Mouse (Mus musculus) stomach, postnatal 0 days (tissue): ENCODE results near the gene Paxx.

Source experiments
- CTCF ChIP-seq: IDR thresholded peaks from 2 replicates; pipeline ENCODE4 v1.5.1; 2016; ENCODE audit warnings: antibody characterized with exemption, low read depth, mild to moderate bottlenecking, moderate library complexity
- EP300 ChIP-seq: optimal IDR thresholded peaks from 2 replicates; pipeline ENCODE3; 2016; ENCODE audit warnings: antibody characterized with exemption

DNA sequence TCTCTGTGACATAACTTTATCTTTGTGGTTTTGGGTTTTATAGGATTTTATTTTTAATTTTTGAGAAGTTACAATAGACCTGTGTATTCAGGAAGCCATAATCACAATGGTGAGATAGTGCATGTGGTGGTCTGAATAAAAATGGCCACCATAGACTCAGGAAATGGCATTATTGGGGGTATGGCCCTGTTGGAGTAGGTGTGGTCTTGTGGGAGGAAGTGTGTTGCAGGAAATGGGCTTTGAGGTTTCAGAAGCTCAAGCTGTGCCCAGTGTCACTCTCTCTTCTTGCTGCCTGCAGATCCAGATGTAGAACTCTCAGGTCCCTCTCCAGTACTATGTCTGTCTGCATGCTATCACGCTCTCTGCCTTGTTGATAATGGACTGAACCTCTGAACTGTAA lies 19.6 kb upstream of the Paxx start:
- TF ChIP-seq CTCF (no peak), EP300 (no peak)
